Mouse (Mus musculus): ENCODE data around the gene Large2. TPM values are rescaled to one million over a fixed set of nuclear protein-coding genes. Genes with fewer than 3 reads are reported as not detected.

The Large2 gene
- total RNA-seq, 2 experiments from 2014 or later, result 0.79 to 2.4 TPM

- no peak for DNase-seq
These were observed 2.5 kb downstream of the Large2 start for GRCm38 (mm10) chr2:92371971-92372690.

GRCm38 (mm10) chr2:92370821-92371805 is 3.6 kb downstream of the Large2 start:
- DNase-seq, result peak in 1 of 2 experiments; percentile 48

GRCm38 (mm10) chr2:92370375-92370774 is 4.3 kb downstream of the Large2 start:
- no peak for DNase-seq

DNA sequence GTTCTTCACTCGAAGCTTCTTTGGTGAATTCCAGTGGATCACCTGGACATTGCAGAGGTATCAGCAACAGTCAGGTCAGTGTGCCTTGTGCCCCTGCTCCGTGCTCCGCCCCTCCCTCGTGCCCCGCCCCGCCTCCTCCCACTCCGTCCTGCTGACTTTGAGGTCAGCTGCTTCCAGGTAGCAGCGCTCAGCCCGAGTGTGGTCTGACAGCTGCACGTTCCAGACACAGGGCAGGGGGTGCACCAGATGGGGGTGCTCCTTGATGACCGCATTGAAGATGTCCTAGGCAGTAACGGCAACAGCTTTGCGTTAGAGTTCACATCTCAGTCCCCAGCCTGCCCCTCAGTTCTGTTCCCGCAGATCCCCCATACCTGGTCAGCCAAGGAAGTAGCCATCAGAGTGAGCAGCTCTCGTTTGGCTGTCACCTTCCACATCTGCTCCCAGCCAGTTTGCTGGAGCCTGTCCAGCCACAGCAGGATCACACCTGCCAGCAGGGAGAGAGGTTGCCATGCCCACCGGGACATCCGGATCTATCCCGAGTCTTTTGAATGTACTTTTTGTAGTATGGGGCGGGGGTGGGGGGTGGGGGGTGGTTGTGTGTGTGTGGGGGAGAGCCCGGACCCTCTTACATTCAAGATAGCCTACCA is 7.2 kb downstream of the Large2 start:
- no peak for DNase-seq

- DNase-seq, result no peak
These were observed 9.1 kb downstream of the Large2 start for GRCm38 (mm10) chr2:92365568-92365967.

GRCm38 (mm10) chr2:92364086-92364485 is 10.6 kb downstream of the Large2 start:
- DNase-seq, result peak in 1 of 2 experiments; percentile 0

DNA sequence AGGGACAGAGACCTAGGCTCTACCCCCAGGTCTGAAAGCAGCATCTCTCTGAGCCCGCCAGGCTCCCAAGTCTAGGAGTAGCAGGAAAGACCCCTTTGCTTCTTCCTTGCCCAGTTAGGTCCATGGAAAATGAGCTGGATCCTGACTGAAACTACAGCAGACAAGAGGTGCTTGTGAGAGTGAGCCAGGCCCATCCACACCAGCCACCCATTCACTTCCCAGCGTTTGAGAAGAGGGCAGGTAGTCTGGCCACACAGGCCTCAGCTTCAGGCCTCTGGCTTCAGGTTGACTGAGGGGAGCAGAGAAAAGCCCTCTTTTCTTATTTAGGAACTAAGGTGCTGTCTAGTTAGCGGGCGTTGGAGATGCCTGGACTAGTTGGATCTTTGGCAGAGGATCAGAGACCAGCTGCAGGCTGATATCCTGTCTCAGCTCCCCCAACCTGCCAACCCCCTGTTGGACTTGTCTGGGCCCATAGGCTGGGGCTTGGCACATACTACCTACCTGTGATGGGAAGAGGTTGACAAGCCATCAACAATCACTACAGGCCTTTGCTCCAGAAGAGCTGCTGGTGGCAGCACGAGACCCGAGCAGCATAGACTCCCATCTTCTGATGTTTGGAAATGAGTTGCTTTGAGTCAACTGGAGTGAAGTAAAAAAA is 12.0 kb downstream of the Large2 start:
- DNase-seq, result no peak

- DNase-seq, result peak; percentile 34 to 46
These were observed 12.9 kb downstream of the Large2 start for GRCm38 (mm10) chr2:92361795-92362194.

GRCm38 (mm10) chr2:92360893-92361292 is 13.8 kb downstream of the Large2 start:
- DNase-seq, result peak in 1 of 2 experiments; percentile 45

GRCm38 (mm10) chr2:92360186-92360823 is 14.4 kb downstream of the Large2 start:
- no peak for DNase-seq

- no peak for DNase-seq
These were observed 15.4 kb downstream of the Large2 start for GRCm38 (mm10) chr2:92359301-92359700.

- no peak for DNase-seq
These were observed 20.4 kb downstream of the Large2 start for GRCm38 (mm10) chr2:92354224-92354623.

- no peak for DNase-seq
These were observed 21.3 kb downstream of the Large2 start for GRCm38 (mm10) chr2:92353402-92353801.

DNA sequence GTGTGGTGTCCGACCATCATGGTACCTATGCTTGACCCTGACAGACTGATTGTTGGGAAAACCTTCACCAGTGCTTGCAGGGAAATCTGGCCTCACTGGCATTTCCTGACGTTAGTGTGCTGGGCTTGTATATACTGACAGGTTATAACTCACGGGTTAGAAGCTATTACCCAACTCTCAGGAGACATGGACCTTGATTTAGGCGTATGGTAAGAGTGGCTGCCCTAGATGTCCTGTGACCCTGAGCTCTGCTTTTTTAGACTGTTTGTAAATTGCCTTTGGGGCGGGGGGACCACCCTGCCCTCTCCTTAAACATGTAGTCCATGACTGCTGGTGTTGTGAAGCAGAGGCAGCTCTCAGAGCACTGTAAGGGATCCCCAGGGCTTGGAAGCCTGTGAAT is 24.0 kb downstream of the Large2 start:
- DNase-seq, result peak; percentile 46 to 60

DNA sequence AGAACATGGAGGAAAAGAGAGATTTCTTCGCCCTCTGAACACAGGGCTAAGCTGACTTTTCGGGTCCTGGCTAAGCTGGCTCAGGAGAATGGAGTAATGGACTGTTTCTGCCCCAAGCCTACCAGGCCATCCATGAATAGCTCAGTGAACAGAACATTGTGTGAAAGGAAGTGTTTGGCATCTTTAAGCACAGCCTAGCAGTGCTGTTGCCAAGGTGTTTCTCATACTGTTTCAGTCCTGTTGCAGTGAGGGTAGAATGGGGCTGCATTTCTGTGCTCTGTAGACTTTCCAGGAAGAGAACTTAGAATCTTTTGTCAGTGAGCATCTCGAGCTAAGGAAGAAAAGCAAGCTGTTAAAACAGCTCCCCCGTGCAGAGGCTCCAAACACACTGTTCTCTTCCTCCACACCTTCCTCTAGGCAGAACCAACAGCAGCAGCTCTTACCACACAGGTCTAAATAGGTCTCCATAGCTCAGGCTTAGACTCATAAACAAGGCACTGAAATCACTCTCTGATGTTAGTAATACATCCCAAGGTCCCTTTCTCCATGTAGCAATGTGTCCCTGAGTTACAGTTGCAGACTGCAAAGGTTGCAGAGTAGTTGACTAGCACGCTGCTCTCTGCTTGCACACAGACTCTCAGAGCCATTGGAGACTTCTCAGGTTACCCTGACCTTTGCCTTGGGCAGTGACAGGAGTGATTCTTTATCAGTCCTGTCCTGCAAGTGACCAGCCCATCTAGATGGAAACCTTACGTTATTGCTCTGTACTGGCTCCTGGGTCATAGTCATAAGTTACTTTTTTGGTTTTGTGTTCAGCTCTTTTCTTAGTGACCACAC is 24.9 kb downstream of the Large2 start:
- peak; percentile 74 to 79 for DNase-seq

DNA sequence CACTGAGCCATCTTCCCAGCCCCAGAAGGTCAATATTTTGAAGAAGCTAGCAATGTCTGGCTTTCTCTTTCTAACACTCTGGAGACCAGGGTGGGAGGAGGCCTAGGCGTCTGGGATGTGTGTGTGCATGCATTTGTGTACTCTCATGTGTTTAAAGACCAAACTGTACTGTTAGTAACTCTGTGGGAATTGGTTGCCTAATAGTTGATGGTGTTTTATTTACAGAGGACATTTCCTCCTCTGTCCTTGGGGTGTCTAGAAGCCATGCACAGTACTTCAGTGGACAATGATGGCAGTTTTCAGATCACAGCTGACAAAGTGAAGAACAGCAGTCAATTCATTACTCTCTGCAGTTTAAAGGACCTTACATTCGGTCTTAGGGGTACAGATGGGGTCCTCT is 27.5 kb downstream of the Large2 start:
- DNase-seq, result no peak

DNA sequence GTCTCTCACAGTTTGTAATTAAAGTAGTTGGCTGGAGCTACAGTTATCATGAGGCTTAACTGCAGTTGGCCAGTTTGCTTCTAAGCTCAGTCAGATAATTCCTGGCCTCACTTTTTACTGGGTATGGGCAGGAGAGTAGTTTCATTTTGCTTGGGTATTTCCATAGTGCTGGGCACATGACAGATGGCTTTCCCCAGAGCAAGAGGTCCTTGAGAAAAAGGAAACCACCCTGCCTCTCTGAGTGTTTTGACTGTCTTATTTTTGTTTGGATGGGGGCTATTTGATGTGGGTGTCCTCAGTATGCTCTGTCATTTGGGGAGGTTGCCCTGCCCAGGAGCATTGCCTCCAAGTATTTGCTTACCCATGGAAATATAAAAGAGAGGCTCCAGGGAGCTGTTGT is 32.3 kb downstream of the Large2 start:
- DNase-seq, result no peak

- DNase-seq, result peak in 1 of 2 experiments; percentile 51
These were observed 42.8 kb downstream of the Large2 start for GRCm38 (mm10) chr2:92331871-92332270.

DNA sequence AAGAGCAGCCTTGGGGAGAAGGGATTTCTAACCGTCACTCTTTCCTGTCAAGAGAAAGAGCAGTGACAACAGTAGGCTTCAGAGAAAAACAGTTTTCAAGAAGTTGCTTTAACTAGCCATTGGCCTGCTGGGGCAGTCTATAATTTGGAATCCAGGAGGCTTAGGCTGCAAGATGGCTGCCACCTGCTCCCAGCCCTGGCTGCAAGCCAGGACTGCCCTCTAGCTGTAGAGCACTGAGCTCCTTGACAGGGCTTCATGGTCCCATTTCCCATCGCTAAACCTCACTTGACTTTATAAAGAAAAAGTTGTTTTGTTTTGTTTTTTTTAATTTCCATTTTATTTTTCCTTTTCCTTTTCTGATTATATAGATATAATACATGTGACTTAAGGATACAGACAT is 43.3 kb downstream of the Large2 start:
- DNase-seq, result no peak

GRCm38 (mm10) chr2:92330840-92331239 is 43.8 kb downstream of the Large2 start:
- DNase-seq, result peak in 1 of 2 experiments; percentile 52

Measured in adrenal gland, postnatal 36 days (tissue).